Mouse (Mus musculus) spleen, adult 2 months (tissue): ENCODE results near the gene Zfhx2.

Experiments
- CTCF ChIP-seq: fragments of 200-500 bp; IDR thresholded peaks from 2 replicates; pipeline ENCODE4 v1.5.1; 2011; ENCODE audit warnings: mild to moderate bottlenecking, inconsistent platforms; ENCODE audit not compliant: insufficient read depth, insufficient read length, insufficient replicate concordance; ENCODE audit errors: extremely low read depth
- POLR2A ChIP-seq: fragments of 200-500 bp; IDR thresholded peaks from 2 replicates; pipeline ENCODE4 v1.6.1; 2011; ENCODE audit warnings: low read depth, low read length, inconsistent platforms

GRCm38 (mm10) chr14:55118852-55119251 is 26.7 kb upstream of the Zfhx2 start:
- TF ChIP-seq CTCF (no peak), POLR2A (no peak)
